Mouse (Mus musculus) CH12.LX (cell line): ENCODE measurements around the gene Nacc1. TPM values are rescaled to one million over a fixed set of nuclear protein-coding genes. Genes with fewer than 3 reads are reported as not detected.
A peak's percentile ranks its signal among the peaks of the same experiment; 100 is the strongest.

Experiments used
- DNase-seq: peaks from one replicate; pipeline ENCODE4 v3.0.0-alpha.2; 2013; ENCODE audit errors: extremely low read depth
- H3K27ac ChIP-seq: 2 replicates; pipeline ENCODE4 v1.5.1; 2012; ENCODE audit warnings: low read depth, mild to moderate bottlenecking, control low read depth, moderate library complexity; ENCODE audit not compliant: insufficient read depth
- H3K27me3 ChIP-seq: replicated peaks from 2 replicates; pipeline ENCODE3; 2012; ENCODE audit warnings: inconsistent platforms
- H3K36me3 ChIP-seq, 2 experiments: replicated peaks in 1 of 2; 2 replicates each; pipeline versions ENCODE3 to v1.6.1; 2012; ENCODE audit warnings: inconsistent platforms in 1 of 2, low read length in 1 of 2, mild to moderate bottlenecking in 1 of 2, mixed read lengths in 1 of 2, moderate library complexity in 1 of 2; ENCODE audit not compliant: control insufficient read depth in 1 of 2, insufficient read depth in 1 of 2
- H3K4me1 ChIP-seq, 2 experiments: 2 replicates each; pipeline ENCODE4 v1.6.1; 2012; ENCODE audit warnings: inconsistent platforms in 1 of 2, moderate library complexity in 1 of 2; ENCODE audit not compliant: insufficient read depth in 2 of 2, control insufficient read depth in 1 of 2
- H3K4me2 ChIP-seq: 2 replicates; pipeline ENCODE4 v1.6.1; 2012; ENCODE audit warnings: low read depth, mild to moderate bottlenecking, control low read depth; ENCODE audit not compliant: poor library complexity, insufficient read depth, severe bottlenecking
- H3K4me3 ChIP-seq, 3 experiments: fragments of 150-350 bp in 1 of 3; sonication (generic) in 1 of 3; replicated peaks in 1 of 3; 2 replicates each; pipeline versions ENCODE3 to v1.5.1; 2011 to 2012; ENCODE audit warnings: low read depth in 2 of 3, low read length in 2 of 3, mild to moderate bottlenecking in 2 of 3, moderate library complexity in 2 of 3, control low read depth in 1 of 3, improper control_type of control experiment in 1 of 3, inconsistent platforms in 1 of 3, mixed read lengths in 1 of 3; ENCODE audit not compliant: poor library complexity in 1 of 3
- H3K79me2 ChIP-seq: replicated peaks from 2 replicates; pipeline ENCODE4 v1.6.1; 2012; ENCODE audit warnings: mild to moderate bottlenecking, moderate library complexity; ENCODE audit not compliant: control insufficient read depth, poor library complexity, insufficient read depth, severe bottlenecking; ENCODE audit errors: extremely low read depth
- H3K9ac ChIP-seq: 2 replicates; pipeline ENCODE4 v1.6.1; 2012; ENCODE audit warnings: low read depth, mild to moderate bottlenecking, control low read depth, moderate library complexity; ENCODE audit not compliant: insufficient read depth
- H3K9me3 ChIP-seq: replicated peaks from 2 replicates; pipeline ENCODE3; 2012; ENCODE audit warnings: low read length, inconsistent platforms, mixed read lengths
- BHLHE40 ChIP-seq: IDR thresholded peaks from 2 replicates; pipeline ENCODE4 v1.6.1; 2011; ENCODE audit warnings: mild to moderate bottlenecking, low read depth, low read length, improper control_type of control experiment
- CHD1 ChIP-seq: IDR thresholded peaks from 2 replicates; pipeline ENCODE4 v1.6.1; 2012; ENCODE audit warnings: low read depth, low read length, improper control_type of control experiment, inconsistent platforms
- CHD2 ChIP-seq: IDR thresholded peaks from 2 replicates; pipeline ENCODE4 v1.6.1; 2011; ENCODE audit warnings: low read length, improper control_type of control experiment
- CTCF ChIP-seq, 2 experiments: IDR thresholded peaks in 1 of 2; conservative IDR thresholded peaks in 1 of 2; 2 replicates each; pipeline ENCODE4 v1.5.1; 2011 to 2012; ENCODE audit warnings: low read depth in 2 of 2, low read length in 2 of 2, improper control_type of control experiment in 1 of 2, inconsistent platforms in 1 of 2, mild to moderate bottlenecking in 1 of 2, moderate library complexity in 1 of 2
- E2F4 ChIP-seq: IDR thresholded peaks from 2 replicates; pipeline ENCODE4 v1.6.1; 2011; ENCODE audit warnings: low read depth, low read length, improper control_type of control experiment; ENCODE audit not compliant: insufficient replicate concordance
- ELF1 ChIP-seq: IDR thresholded peaks from 2 replicates; pipeline ENCODE4 v1.6.1; 2014; ENCODE audit warnings: low read depth, mild to moderate bottlenecking, inconsistent platforms, low read length, improper control_type of control experiment
- EP300 ChIP-seq: IDR thresholded peaks from 2 replicates; pipeline ENCODE4 v1.6.1; 2011; ENCODE audit warnings: low read length, improper control_type of control experiment
- ETS1 ChIP-seq: conservative IDR thresholded peaks from 2 replicates; pipeline ENCODE4 v1.6.1; 2012; ENCODE audit warnings: low read depth, mild to moderate bottlenecking, inconsistent platforms, low read length, improper control_type of control experiment, moderate library complexity
- GABPA ChIP-seq: IDR thresholded peaks from 2 replicates; pipeline ENCODE4 v1.6.1; 2012; ENCODE audit warnings: low read depth, low read length, improper control_type of control experiment, inconsistent platforms; ENCODE audit not compliant: insufficient replicate concordance
- HCFC1 ChIP-seq: IDR thresholded peaks from 2 replicates; pipeline ENCODE4 v1.6.1; 2012; ENCODE audit warnings: low read depth, mild to moderate bottlenecking, inconsistent platforms, low read length, improper control_type of control experiment
- IRF4 ChIP-seq: IDR thresholded peaks from 2 replicates; pipeline ENCODE4 v1.6.1; 2014; ENCODE audit warnings: low read depth, mild to moderate bottlenecking, inconsistent platforms, low read length, improper control_type of control experiment
- JUN ChIP-seq: IDR thresholded peaks from 2 replicates; pipeline ENCODE4 v1.6.1; 2011; ENCODE audit warnings: low read depth, mild to moderate bottlenecking, low read length, improper control_type of control experiment, moderate library complexity; ENCODE audit not compliant: insufficient read depth
- JUND ChIP-seq: conservative IDR thresholded peaks from 2 replicates; pipeline ENCODE4 v1.6.1; 2011; ENCODE audit warnings: low read depth, low read length, improper control_type of control experiment
- KAT2A ChIP-seq: IDR thresholded peaks from 2 replicates; pipeline ENCODE4 v1.6.1; 2012; ENCODE audit warnings: low read length, improper control_type of control experiment, inconsistent platforms; ENCODE audit not compliant: insufficient replicate concordance
- MAFK ChIP-seq: IDR thresholded peaks from 2 replicates; pipeline ENCODE4 v1.6.1; 2011; ENCODE audit warnings: low read length, improper control_type of control experiment; ENCODE audit not compliant: insufficient replicate concordance
- MAX ChIP-seq: IDR thresholded peaks from 2 replicates; pipeline ENCODE4 v1.6.1; 2011; ENCODE audit warnings: low read length, improper control_type of control experiment
- MAZ ChIP-seq: IDR thresholded peaks from 2 replicates; pipeline ENCODE4 v1.6.1; 2012; ENCODE audit warnings: low read depth, mild to moderate bottlenecking, inconsistent platforms, low read length, improper control_type of control experiment, moderate library complexity
- MEF2A ChIP-seq: IDR thresholded peaks from 2 replicates; pipeline ENCODE4 v1.6.1; 2014; ENCODE audit warnings: low read depth, mild to moderate bottlenecking, inconsistent platforms, low read length, improper control_type of control experiment, borderline replicate concordance
- MXI1 ChIP-seq: IDR thresholded peaks from 2 replicates; pipeline ENCODE4 v1.6.1; 2011; ENCODE audit warnings: mild to moderate bottlenecking, low read depth, low read length, improper control_type of control experiment
- MYC ChIP-seq: IDR thresholded peaks from 2 replicates; pipeline ENCODE4 v1.6.1; 2011; ENCODE audit warnings: low read depth, mild to moderate bottlenecking, improper control_type of control experiment, low read length
- NELFE ChIP-seq: IDR thresholded peaks from 2 replicates; pipeline ENCODE4 v1.6.1; 2011; ENCODE audit warnings: low read depth, low read length, improper control_type of control experiment
- NRF1 ChIP-seq: IDR thresholded peaks from 2 replicates; pipeline ENCODE4 v1.6.1; 2014; ENCODE audit warnings: low read depth, mild to moderate bottlenecking, inconsistent platforms, low read length, improper control_type of control experiment, moderate library complexity
- PAX5 ChIP-seq: IDR thresholded peaks from 2 replicates; pipeline ENCODE4 v1.6.1; 2012; ENCODE audit warnings: low read length, inconsistent platforms, mixed read lengths
- POLR2A ChIP-seq: IDR thresholded peaks from 2 replicates; pipeline ENCODE4 v1.6.1; 2011; ENCODE audit warnings: low read depth, mild to moderate bottlenecking, improper control_type of control experiment, low read length
- POLR2AphosphoS2 ChIP-seq: IDR thresholded peaks from 2 replicates; pipeline ENCODE4 v1.6.1; 2011; ENCODE audit warnings: low read depth, low read length, improper control_type of control experiment
- RAD21 ChIP-seq: IDR thresholded peaks from 2 replicates; pipeline ENCODE4 v1.6.1; 2011; ENCODE audit warnings: low read depth, mild to moderate bottlenecking, low read length, improper control_type of control experiment, moderate library complexity
- RCOR1 ChIP-seq: conservative IDR thresholded peaks from 2 replicates; pipeline ENCODE4 v1.6.1; 2012; ENCODE audit warnings: low read depth, mild to moderate bottlenecking, inconsistent platforms, low read length, improper control_type of control experiment
- SIN3A ChIP-seq: IDR thresholded peaks from 2 replicates; pipeline ENCODE4 v1.6.1; 2012; ENCODE audit warnings: low read length, improper control_type of control experiment, inconsistent platforms
- SMC3 ChIP-seq: IDR thresholded peaks from 2 replicates; pipeline ENCODE4 v1.6.1; 2011; ENCODE audit warnings: low read depth, low read length, improper control_type of control experiment
- TBP ChIP-seq: conservative IDR thresholded peaks from 2 replicates; pipeline ENCODE4 v1.6.1; 2011; ENCODE audit warnings: low read depth, low read length, improper control_type of control experiment
- TCF12 ChIP-seq: IDR thresholded peaks from 2 replicates; pipeline ENCODE4 v1.6.1; 2014; ENCODE audit warnings: low read depth, mild to moderate bottlenecking, inconsistent platforms, low read length, improper control_type of control experiment
- UBTF ChIP-seq: IDR thresholded peaks from 2 replicates; pipeline ENCODE4 v1.6.1; 2012; ENCODE audit warnings: low read depth, mild to moderate bottlenecking, inconsistent platforms, low read length, improper control_type of control experiment, moderate library complexity
- USF1 ChIP-seq: IDR thresholded peaks from 2 replicates; pipeline ENCODE4 v1.6.1; 2014; ENCODE audit warnings: low read depth, mild to moderate bottlenecking, inconsistent platforms, low read length, improper control_type of control experiment
- USF2 ChIP-seq: conservative IDR thresholded peaks from 2 replicates; pipeline ENCODE4 v1.6.1; 2011; ENCODE audit warnings: low read depth, low read length, improper control_type of control experiment
- ZC3H11A ChIP-seq: IDR thresholded peaks from 2 replicates; pipeline ENCODE4 v1.6.1; 2012; ENCODE audit warnings: low read depth, mild to moderate bottlenecking, inconsistent platforms, low read length, improper control_type of control experiment
- ZKSCAN1 ChIP-seq: IDR thresholded peaks from 2 replicates; pipeline ENCODE4 v1.6.1; 2012; ENCODE audit warnings: low read depth, inconsistent platforms, low read length, improper control_type of control experiment, borderline replicate concordance
- ZMIZ1 ChIP-seq: IDR thresholded peaks from 2 replicates; pipeline ENCODE4 v1.6.1; 2012; ENCODE audit warnings: low read depth, mild to moderate bottlenecking, inconsistent platforms, low read length, improper control_type of control experiment
- ZNF384 ChIP-seq: IDR thresholded peaks from 2 replicates; pipeline ENCODE4 v1.6.1; 2012; ENCODE audit warnings: low read depth, low read length, improper control_type of control experiment, inconsistent platforms
- dilution Hi-C: fragments of 300-500 bp; cut with MboI; formaldehyde crosslinking; loops from 2 replicates; pipeline ENCODE4 v1.14.3; 2020; ENCODE audit warnings: low sequenced_read_pairs; ENCODE audit not compliant: extremely low pct_unique_long_range_greater_than_20kb, extremely low pct_ligation_motif_present
- in situ Hi-C: fragments of 300-500 bp; cut with MboI; formaldehyde crosslinking; loops from 3 replicates; pipeline ENCODE4 v1.14.3; 2019; ENCODE audit warnings: low sequenced_read_pairs, low pct_ligation_motif_present, low pct_unique_long_range_greater_than_20kb, mixed read lengths
- polyA plus RNA-seq: library from polyadenylated mRNA; unstranded; fragments of >175 nt; gene quantifications from 2 replicates; pipeline ENCODE4 v1.2.1, GENCODE M21; 2012; ENCODE audit warnings: low read depth; ENCODE audit not compliant: insufficient read length
- total RNA-seq, 2 experiments: library from RNA; depleted of rRNA; stranded (reverse); fragments of 300-350 nt in 1 of 2; fragments of >200 nt in 1 of 2; gene quantifications; 2 replicates each; pipeline ENCODE4 v1.2.3; 2012 to 2014

Gene Nacc1
- total and polyA plus RNA-seq, 3 experiments: 23.3 to 84.1 (median 45.1) TPM

DNA sequence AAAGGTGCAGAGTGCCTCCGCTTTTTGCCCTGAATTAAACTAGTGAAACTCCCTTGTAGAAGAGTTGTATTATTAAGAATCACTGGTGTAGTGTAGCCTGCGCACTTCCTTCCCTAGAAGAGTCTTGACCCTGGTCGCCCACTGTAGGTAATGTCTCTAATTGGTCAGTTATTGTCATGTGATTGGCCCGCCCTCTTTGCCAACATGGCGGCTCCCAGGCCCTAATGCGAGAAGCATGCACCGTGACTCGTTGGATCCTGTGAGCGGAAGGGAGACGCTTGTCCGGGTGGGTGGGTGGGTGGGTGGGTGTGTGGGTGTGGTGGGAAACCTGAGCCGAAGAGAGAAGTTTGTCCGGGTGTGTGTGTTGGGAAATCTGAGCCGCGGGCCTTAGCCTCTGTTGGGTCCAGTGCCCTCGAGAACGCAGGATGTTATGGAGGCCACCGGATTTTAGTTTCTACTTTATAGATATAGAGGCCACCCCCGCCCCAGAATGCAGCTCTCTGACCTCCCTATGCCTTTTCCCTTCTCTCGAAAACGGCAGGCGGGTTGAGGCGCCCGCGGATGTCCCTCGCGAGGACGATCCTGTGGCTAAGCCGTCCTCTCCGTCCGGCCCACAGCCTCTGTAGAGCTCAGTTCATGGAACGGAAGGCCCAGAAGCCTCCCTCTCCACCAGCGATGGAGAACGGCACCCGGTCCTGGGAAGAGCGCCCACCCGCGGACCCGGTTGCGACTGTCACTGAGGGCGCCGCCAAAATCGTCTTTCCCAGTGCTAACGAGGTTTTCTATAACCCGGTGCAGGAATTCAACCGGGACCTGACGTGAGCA lies 1.6 kb upstream of the Nacc1 start:
- Histone ChIP-seq H3K4me3 (peak overlapping the region; percentile 80 to 98 (median 96)), H3K27ac (peak overlapping the region; percentile 68), H3K36me3 (peaks cover 21 to 49% of the 10 kb centered on the region in 2 experiments)

DNA sequence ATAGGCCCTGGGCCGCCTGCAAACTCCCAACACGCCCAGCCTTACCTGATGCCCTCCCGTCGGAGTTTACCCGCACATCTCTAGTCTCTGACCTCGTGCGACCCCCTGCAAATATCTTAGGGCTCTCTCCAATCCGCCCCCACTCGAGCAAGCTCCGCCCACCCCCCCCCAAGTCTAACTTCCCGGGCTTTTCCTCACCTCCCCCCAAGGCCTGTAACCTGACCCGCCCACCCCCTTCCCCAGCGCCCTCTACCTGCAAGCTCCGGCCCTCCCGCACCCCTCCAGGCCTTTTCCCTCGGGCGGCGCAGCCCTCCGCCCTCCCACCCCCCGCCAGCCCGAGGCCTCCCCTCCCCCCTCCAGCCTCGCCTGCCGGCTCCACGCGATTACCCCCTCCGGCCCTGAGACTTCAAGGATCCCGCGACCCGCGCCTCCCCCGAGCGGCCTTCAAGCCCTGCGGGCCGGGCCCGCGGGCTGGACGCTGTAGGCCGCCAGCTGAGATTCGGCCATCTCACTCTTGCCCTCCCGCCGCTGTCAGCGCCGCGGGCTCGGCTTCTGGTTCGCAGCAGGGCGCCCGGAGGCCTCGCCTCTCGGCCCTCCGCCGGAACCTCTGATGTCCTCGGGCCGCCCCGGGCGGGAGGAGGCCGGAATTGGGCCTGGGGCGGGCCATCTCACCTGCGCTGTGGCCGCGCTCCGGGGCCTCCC lies 508 bp downstream of the Nacc1 start:
- Histone ChIP-seq H3K4me3 (peak overlapping the region; percentile 73 to 96 (median 94)), H3K27ac (peak overlapping the region; percentile 60; the same call in 1 of the 2 replicates), H3K36me3 (peaks cover 15 to 45% of the 10 kb centered on the region in 2 experiments), H3K4me2 (peak overlapping the region; percentile 80; the same call in 1 of the 2 replicates), H3K9ac (peak overlapping the region; percentile 98), H3K9me3 (no peaks in the 10 kb centered on the region), H3K27me3 (no peaks in the 10 kb centered on the region), H3K4me1 (peaks cover 15 to 52% of the 10 kb centered on the region in 2 experiments), H3K79me2 (peaks cover 70% of the 10 kb centered on the region)
- no peak for TF ChIP-seq TBP
- TF ChIP-seq ETS1: no peak
- TF ChIP-seq ZMIZ1: no peak
- no peak for TF ChIP-seq NRF1
- TF ChIP-seq CHD1: no peak
- TF ChIP-seq CTCF (conservative IDR thresholded peaks at IDR 0.05 in 1 of 2, IDR thresholded peaks at IDR 0.05 in 1 of 2; ENCODE audit: low read depth in 2 of 2, low read length in 2 of 2): 0 out of 4 replicates have a peak, but pooled peaks of 1 of the 2 experiments have one; percentile 3
- no peak for TF ChIP-seq MYC
- TF ChIP-seq EP300: no peak
- TF ChIP-seq TCF12: no peak
- no peak for TF ChIP-seq ZKSCAN1
- peak; percentile 53; the same call in 1 of the 2 replicates for TF ChIP-seq SIN3A
- no peak for TF ChIP-seq GABPA
- TF ChIP-seq KAT2A: no peak
- TF ChIP-seq POLR2A: no peak
- no peak for DNase-seq
- in situ Hi-C loops (no loop called here), dilution Hi-C loops (no loop called here)

More for the DNA sequence above, 1.6 kb upstream of the Nacc1 start:
- TF ChIP-seq RAD21 (no peak), POLR2AphosphoS2 (no peak), ZC3H11A (no peak), TBP (peak; percentile 71; the same call in 1 of the 2 replicates), CTCF (conservative IDR thresholded peaks at IDR 0.05 in 1 of 2, IDR thresholded peaks at IDR 0.05 in 1 of 2; ENCODE audit: low read depth in 2 of 2, low read length in 2 of 2) (peak in 1 of 2 experiments; percentile 45; a peak in 2 of 4 replicates), MAZ (no peak), PAX5 (no peak), ETS1 (no peak), HCFC1 (peak; percentile 90), MXI1 (peak; percentile 97), BHLHE40 (0 out of 2 replicates have a peak, but pooled peaks have one; percentile 19), JUND (no peak), POLR2A (peak; percentile 72), E2F4 (no peak), CHD2 (0 out of 2 replicates have a peak, but pooled peaks have one; percentile 61), SIN3A (peak; percentile 90), GABPA (no peak; the same call in 1 of the 2 replicates), ZKSCAN1 (no peak), IRF4 (no peak), ZMIZ1 (0 out of 2 replicates have a peak, but pooled peaks have one; percentile 49), CHD1 (no peak), MYC (peak; percentile 86; the same call in 1 of the 2 replicates), USF2 (peak; percentile 91), NELFE (peak; percentile 33), MAX (peak; percentile 81), MAFK (no peak), SMC3 (peak; percentile 18), MEF2A (no peak), ZNF384 (no peak), NRF1 (peak; percentile 67), UBTF (no peak), KAT2A (peak; percentile 88; the same call in 1 of the 2 replicates), JUN (no peak), ELF1 (peak; percentile 86), TCF12 (peak; percentile 53), RCOR1 (no peak), EP300 (no peak), USF1 (peak; percentile 94)
- peak overlapping the region; percentile 99 for H3K9ac ChIP-seq
- dilution Hi-C loops: no loop called here
- H3K9me3 ChIP-seq: no peaks in the 10 kb centered on the region
- peak; percentile 89 for DNase-seq
- H3K4me1 ChIP-seq: peaks cover 11 to 38% of the 10 kb centered on the region in 2 experiments
- no peaks in the 10 kb centered on the region for H3K27me3 ChIP-seq
- in situ Hi-C loops: no loop called here
- H3K4me2 ChIP-seq: peak overlapping the region; percentile 93
- H3K79me2 ChIP-seq: peaks cover 50% of the 10 kb centered on the region
